Mouse (Mus musculus): ENCODE measurements at regions not wholly inside any gene's neighbourhood (a gene's known extent, or its start where the extent isn't known, plus 50 kb on each side); places are given as distances from the start of the nearest gene placed in this dataset.

DNA sequence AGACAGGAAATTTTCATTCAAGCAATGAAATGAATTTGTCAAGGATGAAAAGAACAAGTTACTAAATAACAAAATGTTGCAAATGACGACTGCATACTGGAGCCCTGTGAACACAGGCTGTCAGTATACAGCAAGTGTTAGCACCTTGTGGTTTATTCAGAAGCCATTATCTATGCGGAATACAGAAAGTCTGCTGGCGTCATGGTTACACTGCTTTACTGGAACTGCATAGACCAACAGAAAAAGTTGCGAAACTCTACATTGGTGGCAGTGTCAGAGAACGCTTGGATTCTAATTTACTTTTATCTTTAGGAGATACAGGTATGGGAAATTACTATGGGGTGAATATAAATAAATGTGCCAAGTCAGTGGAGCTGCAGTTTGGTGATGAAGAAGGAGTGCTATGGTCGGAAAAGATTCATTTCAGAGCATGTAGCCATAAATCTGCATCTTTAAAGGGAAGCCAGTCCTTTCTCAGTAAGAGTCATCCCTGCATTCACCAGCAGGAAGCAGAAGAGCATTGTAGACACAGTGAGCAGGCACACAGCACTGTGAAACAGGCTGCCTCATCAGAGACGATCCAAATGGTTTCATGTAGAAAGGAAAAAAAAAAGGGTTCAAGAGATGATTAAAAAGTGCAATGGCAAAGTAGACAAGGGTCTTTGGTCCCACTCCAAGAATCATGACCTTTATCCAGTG, 586.3 kb downstream of the Kctd12 start:
- DNase-seq, result no peak

DNA sequence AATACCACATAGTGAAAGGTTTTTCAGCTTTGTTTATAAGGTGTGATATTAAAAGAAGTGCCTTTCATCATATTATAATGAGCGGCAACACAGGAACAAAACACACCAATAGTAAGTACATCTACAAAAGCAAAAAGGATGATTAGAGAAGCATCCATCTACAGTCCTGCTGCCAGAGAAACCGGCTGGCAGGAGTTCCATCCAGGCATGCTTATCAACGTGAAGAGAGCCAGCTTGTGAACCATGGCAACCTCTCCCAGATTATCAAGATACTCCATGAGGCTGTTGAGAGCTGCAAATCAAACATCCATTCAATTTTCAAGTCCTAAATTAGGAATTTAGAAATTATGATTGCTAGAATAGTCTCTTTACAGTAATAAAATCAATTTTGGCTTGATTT, 590.1 kb downstream of the Kctd12 start:
- no peak for DNase-seq

DNA sequence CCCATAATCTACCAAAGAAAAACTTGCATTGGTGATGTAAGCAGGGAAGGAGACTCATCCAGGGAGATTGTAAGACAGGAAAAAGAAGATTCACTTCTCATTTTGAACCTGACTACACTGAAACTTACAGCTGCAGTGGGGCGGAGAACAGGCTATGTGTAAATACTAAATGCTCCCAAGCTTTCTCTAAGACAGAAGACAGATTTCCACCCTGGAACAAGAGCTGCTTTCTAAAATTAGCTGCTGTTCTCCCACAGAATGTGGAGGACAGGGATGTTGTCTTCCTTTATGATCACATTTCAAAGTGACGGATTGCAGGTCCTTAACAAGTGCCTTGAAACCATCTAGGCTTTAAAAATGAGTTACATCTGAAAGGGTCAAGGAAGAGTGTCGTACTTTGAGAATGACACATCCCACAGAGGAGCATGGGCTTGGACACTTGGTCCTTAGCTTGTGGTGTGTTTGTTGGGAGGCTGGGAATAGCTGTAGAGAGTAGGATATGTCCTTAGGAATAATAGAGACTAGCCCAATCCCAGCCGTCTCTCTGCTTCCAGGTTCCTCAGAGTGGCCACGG, 609.4 kb downstream of the Kctd12 start:
- DNase-seq, result no peak

DNA sequence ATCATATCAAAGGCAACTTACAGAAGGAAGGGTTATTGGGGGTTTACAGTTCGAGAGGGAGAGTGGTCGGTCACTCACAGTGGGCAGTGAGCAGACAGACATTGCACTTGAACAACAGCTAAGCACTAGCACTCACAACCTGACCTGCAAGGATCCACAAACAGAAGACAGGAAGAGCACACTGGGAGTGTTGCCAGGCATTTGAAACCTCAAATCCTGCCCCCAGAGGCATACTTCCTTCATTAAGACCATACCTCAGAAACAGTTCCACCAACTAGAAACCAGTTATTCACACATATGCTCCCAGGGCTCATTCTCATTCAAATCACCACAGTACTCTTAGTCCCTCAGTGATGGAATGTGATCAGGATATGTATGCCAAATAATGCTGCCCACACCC, 620.8 kb downstream of the Kctd12 start:
- no peak for DNase-seq

DNA sequence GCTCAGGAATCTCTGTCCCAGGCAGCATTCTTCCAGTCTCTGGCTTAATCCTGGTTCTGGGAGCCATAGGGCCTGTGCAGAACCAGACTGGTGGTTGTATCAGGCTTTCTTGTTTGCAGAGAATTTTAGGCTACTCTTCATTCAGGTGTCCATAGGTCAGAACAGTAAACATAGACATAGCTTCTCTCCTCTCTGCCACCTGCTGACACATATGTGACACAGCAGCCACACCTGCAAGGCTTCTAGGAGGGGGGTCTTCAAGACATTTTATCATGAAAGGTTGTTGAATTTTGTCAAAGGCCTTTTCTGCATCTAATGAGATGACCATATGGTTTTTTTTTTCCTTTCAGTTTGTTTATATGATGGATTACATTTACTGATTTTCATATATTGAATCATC, 599.7 kb downstream of the Lmo7 start:
- DNase-seq, result no peak

DNA sequence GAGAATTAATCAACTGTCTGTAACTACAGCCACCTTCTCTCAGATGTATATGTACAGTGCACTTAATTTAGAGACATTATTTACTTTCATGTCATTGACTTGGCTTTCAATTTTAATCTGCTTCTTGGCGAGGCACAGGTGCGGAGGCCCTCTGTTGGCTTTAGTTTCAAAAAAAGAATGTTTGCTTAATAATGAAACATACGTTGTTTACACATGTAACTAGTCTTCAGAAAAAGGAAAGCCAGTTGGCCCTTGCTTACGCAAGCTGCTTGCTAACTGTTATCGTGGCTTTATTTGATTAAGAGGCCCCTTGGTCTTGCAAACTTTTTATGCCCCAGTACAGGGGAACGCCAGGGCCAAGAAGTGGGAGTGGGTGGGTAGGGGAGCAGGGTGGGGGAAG, 576.6 kb downstream of the Lmo7 start:
- DNase-seq, result no peak

DNA sequence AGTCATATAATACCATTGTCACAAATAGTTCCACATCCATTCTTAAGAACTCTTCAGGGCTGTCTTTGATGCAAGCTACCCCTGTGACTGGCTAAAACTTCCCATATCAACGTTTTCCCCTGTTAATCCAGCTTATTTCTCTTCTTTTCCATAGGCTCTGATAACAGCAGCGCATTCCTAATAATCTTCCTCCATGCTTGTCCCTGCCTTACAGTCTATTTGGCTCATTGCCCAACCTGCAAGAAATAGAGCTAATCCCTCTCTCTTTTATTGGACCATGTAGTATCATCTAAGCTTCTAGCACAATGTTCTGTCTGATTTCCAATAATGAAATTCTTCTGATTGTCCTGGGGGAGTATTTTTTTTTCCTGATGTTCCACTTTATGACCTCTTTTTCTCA, 573.1 kb downstream of the Lmo7 start:
- no peak for DNase-seq

DNA sequence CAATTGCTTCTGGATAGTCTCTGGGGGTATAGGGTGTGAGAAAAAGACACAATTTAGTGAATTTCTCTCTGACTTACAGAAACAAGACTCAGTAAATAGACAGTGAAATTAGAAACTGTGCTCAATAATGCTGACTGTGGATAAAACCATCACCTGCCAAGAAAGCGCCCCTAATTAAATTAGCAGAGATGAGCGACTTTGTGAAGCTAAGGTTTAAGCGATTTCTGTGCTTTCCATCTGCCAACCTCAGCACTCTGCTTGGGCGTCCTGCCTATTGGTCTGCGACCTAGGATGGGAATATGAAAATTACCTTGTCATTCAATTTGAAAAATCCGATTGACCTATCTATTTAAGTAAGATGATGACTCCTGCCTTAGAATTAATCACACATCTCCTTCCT, 570.5 kb downstream of the Lmo7 start:
- no peak for DNase-seq

DNA sequence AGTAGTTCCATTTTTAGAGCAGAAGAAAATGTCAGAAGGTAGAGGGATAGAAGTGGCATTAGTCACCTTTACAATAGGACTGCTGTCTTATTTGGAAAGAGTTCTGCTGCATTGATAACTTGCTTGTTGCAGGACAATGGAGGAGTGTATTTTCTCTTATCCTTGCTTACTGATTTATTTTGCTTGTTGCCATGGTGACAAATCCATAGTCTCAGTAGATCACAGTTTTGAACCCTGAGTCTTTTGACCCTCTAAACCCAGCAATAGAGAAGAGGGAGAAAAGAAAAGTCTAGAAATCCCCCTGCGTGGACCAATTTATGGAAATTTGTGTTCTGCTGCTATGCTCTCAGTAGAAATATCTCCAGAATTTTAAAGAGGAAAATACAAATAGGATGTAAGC, 561.6 kb downstream of the Lmo7 start:
- DNase-seq, result no peak

DNA sequence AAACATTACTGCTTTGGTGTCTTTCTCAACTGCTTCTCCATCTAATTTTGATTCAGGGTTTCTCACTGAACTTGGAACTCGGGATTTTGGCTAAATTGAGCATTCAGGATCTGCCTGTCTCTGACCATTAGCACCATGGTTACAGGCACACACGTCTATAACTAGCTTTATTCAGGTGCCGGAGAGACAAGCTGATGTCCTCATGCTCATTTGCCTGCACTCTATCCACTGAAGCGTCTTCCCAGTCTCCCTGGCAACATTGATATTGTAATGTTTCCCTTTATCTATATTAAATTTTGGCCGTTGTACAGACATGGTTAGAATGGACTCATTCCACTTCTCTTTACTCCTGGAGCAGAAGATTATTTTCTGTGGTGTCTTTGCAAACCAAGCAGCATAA, 520.3 kb downstream of the Lmo7 start:
- DNase-seq, result no peak

DNA sequence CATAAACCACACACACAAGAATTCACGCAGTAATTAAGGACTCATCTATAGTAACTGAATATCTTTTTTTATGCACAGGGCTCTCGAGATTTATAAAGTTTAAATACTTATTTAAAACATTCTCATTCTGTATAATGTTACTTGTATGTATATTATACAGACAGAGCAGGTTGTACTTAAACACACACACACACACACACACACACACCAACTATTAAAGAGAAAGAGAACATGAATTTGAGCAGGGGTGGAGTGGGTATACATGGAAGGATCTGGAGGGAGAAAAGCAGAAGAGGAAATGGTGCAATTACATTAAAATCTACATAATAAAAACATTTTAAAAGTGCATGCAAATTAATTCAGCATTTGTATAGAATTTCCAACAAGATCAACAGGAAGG, 518.8 kb downstream of the Lmo7 start:
- DNase-seq, result no peak

DNA sequence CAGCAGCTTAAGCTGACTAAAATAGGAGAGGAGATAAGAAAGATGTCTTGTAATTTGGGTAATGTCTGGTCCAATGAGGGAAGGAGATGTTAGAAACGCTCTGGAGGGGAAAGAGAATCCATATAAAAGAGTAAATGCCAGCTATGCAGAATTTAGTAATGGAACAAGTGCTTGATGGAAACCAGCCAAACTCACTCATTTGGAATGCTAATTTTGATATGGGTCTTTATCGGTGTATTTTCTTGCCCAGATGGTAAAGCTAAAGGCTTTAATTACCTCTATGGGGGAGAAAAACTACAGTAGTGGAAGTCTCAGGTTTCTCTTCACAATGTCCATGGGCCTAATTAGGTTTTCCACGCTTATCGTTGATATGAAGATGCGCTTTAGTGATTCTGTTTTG, 518.3 kb downstream of the Lmo7 start:
- DNase-seq, result no peak

DNA sequence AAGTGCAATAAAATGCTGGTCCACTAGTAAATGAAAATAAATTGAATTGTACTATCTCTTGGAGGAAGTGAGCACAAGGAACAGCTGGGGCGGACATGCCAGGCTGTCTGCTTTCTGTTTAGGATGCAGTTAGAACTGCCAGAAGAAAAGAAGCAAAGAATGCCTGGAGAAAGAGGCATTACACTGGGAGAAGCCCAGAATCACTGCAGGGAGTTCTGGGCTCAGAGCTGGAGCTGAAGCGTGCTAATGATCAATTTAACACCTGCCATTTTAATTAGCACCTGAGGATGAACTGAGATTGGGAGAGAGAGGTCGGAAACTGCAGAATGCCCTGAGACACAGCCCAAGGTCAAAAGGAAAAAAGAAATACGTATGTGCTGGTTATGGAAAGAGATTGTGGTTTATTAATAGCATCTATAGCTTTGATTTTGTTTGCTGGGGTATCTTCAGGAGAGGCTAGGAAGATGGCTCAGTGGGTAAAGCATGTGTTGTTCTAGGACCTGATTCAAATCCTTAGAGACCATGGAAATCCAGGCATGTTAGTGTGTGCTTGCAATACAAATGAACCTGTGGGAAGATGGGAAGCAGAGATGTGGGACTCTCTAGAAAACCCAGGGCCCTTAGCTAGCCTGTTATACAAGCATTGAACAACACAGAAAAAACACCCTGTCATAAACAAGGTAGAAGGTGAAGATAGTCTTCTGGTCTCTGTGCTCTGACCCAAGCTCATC, 514.2 kb downstream of the Lmo7 start:
- DNase-seq, result no peak

DNA sequence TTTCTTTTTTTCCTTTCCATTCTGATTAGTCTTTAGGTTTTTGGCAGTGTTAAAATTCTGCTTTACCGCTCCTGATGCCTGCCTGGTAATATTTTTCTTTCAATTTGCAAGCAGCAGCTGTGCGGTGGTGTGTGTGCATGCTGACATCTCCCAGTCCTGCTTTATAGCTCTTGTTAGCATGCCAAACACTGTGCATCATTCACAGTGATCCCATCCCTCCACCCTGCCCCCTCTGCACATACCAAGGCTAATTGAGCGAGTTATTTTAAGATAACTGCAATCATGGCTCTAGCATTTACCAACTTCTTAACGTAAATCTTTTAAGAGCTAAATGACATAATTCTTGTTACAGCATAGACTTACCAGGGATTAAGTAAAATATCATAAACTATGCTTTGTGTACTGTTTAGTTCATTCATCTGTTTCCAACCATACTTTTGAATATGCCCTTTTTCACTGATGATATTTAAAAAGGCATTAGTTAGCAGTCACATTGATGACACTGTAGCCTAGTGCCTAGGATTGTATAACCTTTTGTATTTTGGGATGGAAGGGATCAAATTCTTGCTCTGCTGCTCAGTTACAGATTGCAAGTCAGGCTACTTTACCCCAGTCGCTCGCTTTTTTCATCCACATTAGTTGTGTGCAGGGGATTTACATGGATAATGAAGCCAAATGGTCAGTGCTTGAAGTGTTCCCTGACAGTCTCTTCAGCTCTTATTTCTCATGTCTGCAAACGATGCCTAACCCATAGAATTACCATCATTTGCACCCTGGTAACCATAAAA, 487.0 kb downstream of the Lmo7 start:
- no peak for DNase-seq

DNA sequence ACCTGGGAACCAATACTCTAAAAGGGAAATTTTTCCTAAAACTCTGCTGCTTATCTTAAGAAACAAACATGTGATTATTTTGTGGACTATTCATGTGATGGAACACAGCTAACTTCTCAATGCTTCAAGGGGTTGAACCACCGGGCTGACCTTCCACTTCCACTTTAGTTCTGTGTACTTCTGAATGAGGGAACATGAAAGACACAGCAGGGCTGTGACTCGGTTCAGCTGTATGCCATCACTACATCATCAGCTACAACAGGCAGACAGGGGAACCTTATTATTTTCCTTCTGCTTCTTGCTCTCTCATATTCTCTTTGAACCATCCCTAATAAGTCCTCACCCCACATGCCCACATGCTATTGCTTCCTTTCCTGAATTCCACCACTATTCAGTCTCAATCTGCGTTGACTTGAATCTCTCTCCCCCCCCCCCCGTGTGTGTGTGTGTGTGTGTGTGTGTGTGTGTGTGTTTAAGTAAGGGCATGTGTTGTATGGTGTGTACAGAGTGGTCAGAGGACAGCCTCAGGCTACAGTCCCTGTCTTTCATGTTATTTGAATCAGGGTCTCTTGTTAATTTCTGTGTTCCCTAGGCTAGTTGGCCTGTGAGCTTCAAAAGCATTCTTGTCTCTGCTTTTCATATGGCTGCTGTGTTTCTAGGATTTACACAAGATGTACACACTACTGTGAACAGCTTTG, 485.7 kb downstream of the Lmo7 start:
- no peak for DNase-seq

DNA sequence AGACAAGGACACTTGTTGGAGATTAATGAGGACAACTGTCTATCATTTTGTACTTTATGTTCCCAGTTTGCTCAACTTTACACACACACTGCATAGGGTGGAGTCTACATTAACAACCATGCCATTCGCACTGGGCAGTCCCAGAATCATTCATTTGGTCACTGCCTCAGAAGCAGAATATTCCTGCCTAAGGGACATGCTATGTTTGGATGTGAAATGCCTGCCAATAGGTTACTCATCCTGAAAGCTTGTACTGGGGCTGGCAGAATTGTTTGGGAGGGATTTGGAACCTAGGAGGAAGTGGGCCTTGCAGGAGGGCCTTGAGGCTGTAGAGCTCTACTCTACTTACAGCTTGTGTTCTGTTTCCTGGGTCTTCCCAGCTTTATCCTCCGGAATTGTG, 482.3 kb downstream of the Lmo7 start:
- no peak for DNase-seq

DNA sequence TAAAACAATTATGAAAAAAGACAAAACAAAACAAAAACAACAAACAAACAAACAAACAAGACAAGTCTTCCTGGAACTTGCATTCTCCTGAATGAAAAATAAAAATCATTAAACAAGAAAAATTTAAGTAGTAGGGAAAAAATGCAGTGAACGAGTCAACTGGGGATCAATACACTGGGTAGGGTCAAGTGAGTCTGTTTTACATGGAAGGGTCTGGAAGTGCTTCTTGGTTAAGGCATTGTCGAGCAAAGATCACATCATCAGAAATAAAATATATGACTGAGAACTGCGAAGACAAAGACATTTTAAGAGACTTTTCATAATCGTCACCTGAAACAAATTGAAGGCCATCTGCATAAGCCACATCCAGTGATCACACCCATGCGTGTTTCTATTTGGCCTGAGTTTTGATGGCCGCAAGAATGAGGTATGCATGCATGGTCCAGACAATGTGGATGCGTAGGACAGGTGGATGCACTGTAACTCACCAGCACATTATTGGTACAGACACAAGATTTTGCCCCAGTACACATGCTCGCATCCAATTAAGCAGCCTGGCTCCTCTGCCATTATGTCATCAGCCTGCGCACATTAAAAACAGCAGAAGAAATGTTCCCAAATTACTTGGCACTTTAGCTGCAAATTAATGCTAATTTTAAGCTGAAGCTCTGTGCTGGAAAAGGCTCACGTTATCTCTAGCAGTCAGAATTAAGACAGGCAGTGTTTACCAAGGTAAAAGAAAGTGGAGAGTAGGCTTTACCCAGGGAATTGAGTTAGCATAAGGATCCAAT, 475.3 kb downstream of the Lmo7 start:
- DNase-seq, result no peak

DNA sequence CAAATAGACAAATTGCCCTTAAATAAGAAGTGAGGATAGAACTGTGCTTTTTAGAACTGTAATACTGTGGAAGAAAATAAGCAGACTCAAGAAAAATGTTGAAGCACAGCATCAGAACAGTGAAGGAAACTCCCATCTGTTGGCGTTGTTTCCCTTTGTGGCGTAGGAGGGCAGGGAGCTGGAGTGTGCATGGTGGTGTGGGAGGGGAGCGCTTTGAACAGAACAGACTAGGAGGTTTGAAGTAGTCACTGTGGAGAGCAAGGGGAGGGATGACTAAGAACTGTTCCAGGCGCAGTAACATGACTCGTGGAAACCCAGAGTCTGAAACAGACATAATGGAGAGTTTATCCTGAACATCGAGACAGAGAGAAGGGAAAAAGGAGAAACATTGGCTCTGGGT, 469.7 kb downstream of the Lmo7 start:
- no peak for DNase-seq

DNA sequence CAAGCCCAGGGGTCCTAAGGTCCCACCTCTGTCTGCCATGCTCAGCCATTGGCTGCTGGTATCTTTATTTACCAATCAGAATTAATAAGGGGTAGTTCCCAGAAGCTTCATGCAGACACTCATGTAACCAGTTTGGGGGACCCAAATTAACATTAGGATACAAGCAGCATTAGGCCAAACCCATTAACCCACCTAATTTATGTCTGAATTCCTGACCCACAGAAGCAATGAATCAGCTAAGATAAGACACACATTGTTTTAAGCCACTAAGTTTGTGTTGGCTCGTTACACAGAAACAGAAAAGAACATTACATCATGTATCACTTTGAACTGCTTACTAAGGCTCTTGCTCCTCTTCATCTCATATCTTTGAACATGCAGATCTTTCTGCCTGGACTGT, 461.0 kb downstream of the Lmo7 start:
- DNase-seq, result no peak

DNA sequence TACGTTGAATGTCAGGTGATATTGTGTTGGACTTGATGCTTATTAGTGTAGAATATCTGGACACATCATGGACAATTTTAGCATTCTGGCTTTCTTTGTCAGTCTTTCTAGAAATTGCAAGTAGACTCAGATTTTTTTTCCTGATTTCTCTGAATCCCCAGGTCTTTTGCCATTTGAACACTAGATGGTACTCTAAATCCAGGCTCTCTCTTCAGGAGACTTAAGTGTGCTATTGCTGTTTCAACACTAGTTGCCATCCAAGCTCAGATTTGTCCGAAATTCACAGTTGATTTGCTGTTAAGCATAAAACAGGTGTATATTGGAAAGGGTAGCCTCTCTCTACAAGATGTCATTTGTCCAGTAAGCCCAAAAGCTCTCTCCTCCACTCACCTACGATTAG, 451.5 kb downstream of the Lmo7 start:
- no peak for DNase-seq

DNA sequence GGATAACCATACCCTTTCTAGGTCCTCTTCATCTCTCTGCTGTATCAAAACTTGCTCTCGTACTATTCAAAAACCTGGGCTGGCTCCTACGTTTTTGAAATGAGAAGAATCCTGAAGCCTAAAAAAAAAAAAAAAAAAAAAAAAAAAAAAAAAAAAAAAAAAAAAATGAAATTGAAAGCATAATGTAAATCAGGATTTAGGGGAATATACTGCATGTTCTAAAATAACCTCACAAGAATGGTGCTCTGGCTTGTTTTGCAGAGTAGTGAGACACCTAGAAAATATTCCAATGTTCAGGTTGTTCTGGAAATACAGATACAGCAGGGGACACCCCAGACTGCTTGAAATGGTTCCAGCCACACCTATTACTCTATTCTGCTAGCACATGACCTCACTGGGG, 442.0 kb downstream of the Lmo7 start:
- DNase-seq, result no peak
